8 mouse cellular contexts compared by ENCODE assay signal in the genomic region with DNA sequence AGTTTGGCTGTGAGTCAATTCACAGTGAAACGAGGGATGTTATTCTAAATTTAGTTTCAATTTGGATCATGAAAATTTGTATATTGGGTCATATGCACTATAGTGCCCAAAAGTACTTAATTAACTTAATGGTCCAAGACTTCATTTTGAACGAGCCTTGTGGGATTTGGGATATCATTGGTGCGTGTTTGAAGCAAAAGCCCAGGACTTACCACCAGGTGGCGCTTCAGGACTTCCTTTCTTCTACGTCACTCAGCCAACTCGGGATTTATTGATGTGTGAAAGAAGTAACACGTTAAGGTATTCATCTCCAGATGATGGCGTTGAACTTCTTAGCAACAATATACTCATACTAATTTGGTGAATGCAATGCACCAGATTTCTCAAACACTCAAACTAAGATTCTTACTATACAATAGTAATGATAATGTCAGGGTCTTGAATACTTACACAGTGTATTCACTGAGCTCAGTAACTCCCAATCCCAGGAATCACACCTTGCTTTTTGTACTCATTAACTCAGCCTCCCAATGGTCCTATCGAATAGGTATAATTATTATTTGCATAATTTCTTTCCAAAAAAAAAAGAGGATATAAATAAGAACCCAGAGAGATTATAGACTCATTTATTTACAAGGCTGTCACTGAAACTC.
DNase-seq lines count a peak whose midpoint lies in the region; ATAC-seq and TF ChIP-seq lines count a peak whose summit lies in the region.

No protein-coding gene starts in this region.

- no peak overlapping the region for H3K4me3 ChIP-seq in G1E (ENCODE audit: low read depth, low read length)

- no peaks in the 10 kb centered on the region for H3K36me3 ChIP-seq in G1E (replicated peaks)

- H3K27me3 ChIP-seq in G1E (ENCODE audit: insufficient read depth, low read length) = no peaks in the 10 kb centered on the region

- no peaks in the 10 kb centered on the region for H3K9me3 ChIP-seq in G1E (replicated peaks)

- no peak; the same call in 1 of the 2 replicates for ATAC-seq in G1E (ENCODE audit: extremely low read depth, insufficient number of reproducible peaks, low FRiP score, poor library complexity, severe bottlenecking)
- ATAC-seq in inflammation-experienced regulatory T-cells, adult 6 months = no peak

- TF ChIP-seq CTCF in G1E (IDR thresholded peaks at IDR 0.05; ENCODE audit: low read depth, low read length) = 0 out of 2 replicates have a peak, but pooled peaks have one; percentile 27

- H3K4me1 ChIP-seq in G1E (ENCODE audit: insufficient read depth, low read depth, low read length) = no peaks in the 10 kb centered on the region

- no peak for DNase-seq in G1E (ENCODE audit: low spot score)
- peak; percentile 47 for DNase-seq in adrenal gland, adult 2 months
- peak; percentile 90 for DNase-seq in embryo, embryonic 10.5 days (ENCODE audit: low spot score)
- peak; percentile 73 for DNase-seq in heart, postnatal 4 days
- DNase-seq in layer of hippocampus, postnatal 10 days (ENCODE audit: low spot score in 2 of 2) = peak; percentile 88 to 91
- peak; percentile 34 for DNase-seq in lung, postnatal 25 days (ENCODE audit: low spot score)
- DNase-seq in right cerebral cortex, postnatal 14 days = peak; percentile 93
